Mouse (Mus musculus) right cerebral cortex, postnatal 14 days (tissue): ENCODE measurements at regions not wholly inside any gene's neighbourhood (a gene's known extent, or its start where the extent isn't known, plus 50 kb on each side); places are given as distances from the start of the nearest gene placed in this dataset.

Experiments used
- DNase-seq: peaks from one replicate; pipeline ENCODE4 v3.0.0; 2022

DNA sequence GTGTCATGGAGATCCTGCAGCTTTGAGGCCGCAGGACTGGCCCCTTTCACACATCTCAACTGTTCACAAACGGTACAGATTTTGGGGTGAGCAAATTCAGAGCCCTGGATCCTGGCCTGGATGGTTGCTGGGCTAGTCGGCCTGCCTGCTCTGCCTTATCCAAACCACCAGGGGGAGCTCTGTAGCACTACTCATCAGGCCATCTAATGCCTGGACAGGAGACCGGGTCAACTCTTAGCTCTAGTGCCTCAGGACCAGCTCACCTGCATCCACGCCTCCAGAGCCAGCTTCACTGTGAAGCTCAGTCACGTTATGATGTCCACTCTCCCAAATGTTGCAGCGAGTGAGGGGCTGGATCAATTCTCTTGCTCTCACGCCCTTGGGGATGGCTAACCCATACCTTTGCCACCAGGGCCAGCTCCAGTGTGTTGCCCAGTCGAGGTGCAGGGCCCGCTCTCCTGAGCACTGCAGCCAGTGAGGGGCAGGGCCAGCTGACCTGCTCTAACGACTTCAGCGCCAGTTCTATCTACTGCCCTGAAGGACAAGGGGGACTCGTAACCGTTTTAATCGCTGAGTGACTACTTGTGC lies 206.8 kb downstream of the Etnk1 start:
- peak; percentile 26 for DNase-seq

DNA sequence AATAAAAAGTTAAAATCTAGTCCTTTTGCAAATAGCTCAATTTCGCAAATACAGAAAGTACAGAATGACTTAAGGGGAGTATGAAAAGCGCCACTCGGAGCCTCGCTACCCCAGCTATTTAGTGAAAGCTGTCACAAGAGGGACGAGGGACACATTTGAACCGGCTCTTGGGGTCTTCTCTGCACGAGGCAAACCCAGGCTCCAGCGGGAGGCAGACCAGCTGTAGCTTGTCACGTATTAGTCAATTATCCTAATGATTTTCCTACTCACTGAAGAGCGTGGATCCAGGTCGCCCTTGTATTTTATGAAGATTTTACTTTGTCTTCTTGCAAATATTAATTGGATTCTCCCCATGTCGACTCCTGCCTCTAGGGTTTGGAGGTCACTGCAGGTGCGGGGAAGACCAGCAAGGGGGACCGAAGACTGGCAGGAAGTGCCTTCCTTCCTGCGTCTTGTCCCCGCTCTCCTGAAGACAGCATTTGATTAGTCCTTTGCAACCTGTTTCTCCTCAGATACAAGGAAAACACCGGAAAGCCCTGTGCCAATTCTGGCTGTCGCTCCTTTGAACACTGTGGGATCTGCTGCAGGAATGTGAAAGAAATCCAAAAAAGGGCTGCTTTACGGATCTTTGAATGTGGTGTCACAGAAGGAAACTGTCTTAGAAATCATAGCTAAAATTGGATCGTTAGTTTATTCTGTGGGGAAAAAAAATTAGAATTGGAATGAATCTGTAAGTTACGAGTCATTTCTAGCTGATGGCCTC lies 209.1 kb downstream of the Etnk1 start:
- DNase-seq, result no peak

DNA sequence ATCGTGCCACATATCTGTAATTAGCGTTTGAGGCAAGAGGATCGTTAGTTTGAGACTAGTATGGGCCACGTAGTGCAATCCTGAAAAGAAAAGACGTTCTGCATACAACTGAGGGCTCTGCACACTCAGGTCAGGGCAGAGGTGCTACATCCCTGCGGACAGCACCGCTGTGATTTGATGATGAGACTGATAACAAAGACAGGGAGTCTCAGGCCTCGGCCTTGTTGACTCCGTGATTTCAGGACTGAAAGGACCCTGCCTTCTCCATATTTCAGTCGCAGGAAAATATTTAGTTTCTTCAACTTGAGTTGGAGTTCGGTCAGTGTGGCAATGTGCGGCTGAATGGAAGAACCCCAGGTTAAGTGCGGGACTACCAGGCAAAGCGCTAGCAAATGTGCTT lies 210.1 kb downstream of the Etnk1 start:
- DNase-seq, result no peak

DNA sequence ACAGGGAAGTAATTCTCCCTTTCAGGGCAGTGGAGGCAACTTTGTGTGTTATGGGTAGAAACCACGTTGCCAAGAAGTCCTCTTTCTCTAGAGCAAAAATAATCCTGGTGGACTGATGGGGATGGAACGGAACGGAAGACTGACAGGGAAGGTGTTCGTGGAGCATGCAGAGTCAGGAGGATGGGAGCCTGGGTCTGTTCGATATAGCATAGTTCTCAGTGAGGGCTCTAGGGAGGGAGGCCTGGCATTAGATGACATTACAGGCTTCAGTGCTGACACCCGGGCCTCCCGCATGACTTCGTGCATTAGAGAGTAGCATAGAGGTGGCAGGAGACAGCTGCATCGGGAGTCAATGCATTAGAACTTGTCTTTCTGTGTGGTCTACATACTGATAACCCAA lies 211.1 kb downstream of the Etnk1 start:
- no peak for DNase-seq

DNA sequence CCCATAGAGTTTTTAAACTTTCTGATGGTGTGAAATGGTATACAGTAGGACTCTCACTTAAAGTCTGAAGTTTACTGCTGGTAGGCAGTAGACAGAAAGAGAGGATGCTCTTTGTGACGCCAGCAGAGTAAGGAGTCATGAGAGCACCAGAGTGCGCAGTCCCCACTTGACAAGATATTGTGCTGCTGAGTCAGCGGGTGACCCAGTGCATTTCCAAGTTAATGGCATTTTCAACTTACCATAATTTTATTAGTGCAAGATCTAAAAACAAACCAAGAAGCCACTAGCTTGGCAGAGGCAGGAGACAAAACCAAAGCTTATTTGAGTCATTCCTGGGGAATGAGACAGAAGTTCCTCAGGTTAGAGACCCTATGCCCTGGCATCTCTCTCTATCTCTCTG lies 213.5 kb downstream of the Etnk1 start:
- DNase-seq, result no peak

DNA sequence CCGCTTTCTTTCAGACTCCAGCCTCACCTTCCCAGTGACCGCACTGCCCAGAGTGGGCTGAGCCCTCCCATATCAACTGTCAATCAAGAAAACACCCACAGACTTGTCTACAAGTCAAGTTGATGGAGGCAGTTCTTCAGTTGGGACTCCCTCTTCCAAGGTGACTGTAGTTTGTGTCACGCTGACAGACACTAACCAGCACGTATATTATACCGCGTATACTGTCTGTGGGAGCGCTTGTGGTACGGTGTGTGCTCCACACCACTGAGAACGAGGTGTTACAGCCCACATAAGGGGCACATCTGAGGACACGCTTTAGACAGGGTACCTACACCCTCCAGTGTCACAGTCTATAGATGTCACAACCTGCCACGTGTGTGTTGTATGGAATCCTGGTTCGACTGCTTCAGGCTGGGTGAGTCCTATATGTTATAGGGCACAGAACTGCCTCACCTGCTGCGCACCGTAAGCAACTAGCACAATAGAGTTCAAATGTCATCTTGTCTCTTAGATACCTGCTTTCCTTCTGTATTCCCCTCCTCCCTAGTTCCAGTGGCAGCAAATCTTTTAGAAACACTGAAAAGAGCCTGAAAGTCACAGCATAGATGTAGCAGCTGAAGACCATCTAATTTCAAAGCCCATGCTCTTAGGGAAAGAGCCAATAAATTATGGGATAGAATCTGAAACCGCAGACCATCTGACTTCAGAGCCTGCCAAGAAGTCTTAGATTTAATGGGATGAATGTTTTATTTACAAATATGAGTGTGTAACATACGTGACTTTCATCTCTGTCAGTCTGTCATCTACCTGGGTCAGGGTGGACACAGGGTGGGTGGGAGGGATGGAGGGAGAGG lies 219.8 kb downstream of the Etnk1 start:
- DNase-seq, result no peak

DNA sequence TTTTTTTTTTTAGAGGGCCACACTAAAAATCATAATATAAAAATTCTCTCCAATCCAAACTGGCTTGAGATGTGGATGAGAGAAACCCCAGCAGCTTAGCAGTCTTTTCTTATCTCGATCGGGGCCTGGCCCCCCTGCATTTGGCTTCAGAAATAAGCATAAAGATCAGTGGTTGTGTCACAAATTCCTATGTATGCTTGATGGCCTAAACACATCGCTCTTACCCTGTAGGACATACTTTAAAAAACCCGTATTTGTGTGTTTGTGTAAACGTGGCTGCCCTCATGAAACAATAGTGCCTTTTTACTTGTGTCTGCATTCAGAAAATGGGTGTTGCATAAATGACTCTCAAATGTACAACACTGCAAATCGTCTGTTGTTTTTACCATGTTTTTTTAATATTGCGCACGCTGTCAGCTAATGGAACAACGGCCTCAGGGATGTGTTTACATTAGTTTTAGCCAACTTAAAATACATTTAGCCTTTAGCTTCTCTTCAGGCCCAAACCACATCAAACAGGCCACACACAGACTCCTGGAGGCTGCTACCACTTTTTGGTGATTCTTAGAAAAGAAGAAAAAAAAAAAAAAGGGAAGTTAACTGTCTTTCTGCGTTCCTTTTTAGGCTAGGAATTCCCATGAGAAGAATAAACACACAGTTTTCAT lies 226.7 kb downstream of the Etnk1 start:
- no peak for DNase-seq

DNA sequence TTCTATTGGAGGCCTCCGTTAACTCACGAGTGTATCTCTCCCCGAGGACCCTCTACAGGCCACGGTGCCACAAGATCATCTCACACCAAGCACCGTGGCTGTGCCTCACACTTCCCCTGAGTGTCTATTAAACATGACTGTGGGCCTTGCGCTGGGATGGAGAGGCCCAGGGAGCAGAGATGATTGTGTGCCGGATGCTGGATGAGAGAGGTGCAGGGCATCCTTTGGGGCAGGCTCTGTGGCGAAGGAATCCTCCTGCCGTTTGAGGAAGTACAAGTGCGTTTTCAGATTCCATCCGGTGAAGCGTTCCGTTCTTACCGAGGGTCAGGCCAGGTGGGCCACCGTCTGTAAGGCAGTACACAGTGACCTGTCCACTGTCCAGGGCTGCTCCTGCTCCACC lies 227.4 kb downstream of the Etnk1 start:
- no peak for DNase-seq

DNA sequence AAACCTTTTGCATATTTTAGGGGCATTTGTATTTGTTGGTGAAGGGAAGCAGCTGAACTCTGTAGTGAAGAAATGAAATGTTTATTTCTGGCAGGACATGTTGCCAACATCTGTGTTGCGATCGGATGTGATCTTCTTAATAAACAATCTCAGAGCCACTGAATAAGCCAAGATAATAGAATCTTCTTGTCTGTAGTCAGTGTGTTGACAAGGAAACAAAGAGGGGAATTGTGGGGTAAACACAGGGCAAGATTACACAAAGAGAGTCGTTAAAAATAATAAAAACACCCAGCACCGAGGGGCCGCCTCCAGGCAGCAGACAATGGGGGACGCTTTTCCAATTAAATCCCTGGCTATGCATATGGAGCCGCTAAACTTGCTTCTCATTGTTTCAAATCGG lies 234.4 kb downstream of the Etnk1 start:
- DNase-seq, result no peak

DNA sequence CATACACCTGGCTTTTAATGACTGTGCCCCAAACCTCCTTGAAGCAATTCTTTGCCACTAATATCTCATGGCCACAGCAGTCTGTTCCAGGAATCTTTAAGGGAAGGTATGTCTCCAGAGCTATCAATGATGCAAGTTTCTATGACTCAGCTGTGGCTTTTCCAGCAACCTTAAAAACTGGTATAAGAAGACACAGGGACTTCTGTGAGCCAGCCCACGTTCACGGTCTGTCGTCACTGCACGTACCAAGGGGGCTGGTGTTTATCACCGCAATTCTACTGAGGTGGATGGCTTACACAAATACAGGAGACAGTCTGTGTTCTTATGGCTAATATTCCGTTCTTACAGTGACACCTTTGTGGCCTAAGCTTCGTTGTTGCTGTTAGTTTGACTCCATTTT lies 234.9 kb downstream of the Etnk1 start:
- DNase-seq, result no peak

DNA sequence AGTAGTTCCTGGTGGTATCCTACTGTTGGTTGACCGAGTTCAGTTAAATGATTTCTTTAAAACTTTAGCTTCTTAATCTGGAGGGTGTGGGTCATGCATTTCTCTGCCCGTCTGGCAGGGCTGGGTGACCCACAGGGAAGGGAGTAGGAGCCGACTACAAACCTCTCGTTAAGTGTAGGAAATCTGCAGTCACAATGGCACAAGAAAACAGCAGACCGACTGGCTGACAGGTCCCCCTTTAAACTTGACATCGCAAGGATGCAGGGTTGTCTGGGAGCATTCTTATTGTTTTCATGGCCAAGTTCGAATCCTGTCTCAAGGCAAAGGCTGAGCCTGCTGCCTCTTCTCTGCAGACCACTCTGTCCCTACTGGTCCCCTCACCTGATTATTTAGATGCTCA lies 235.7 kb downstream of the Etnk1 start:
- DNase-seq, result no peak

DNA sequence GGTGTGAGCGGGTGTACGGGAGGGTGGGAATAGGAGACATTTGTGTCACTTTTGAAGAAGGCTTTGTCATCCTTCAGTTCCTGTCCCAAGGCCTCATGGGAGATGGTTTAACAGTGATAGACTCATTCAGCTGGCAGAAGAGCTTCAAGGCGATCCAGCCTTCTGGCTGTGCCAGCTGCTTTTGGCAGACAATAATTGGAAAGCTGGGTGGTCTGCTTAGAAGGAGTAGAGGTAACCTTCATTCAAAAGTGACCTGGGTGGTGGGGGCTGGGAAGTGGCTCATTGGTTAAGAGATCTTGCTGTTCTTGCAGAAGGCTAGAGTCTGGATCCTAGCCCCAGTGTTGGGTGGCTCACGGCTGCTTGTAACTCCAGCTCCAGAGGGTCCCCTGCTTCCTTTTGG lies 237.5 kb downstream of the Etnk1 start:
- DNase-seq, result no peak

DNA sequence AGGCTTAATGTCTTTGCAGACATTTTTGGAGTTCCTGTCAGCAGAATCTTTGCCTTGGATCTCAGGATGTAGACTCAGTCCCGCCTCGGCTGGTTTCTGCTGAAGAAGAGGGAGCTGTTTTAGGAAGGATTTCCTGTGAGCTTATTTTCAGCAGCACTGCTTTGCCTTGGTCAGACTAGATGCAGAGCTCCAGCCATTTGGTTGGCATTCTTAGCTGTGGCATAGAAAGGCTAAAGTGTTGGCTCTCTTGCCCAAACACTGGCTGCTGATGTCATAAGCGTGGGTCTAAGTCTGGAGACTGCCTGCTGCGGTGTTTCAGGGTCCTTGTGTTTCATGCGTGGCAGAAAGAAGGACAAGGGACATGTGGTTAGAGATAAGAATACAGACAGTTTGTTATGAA lies 245.0 kb downstream of the Etnk1 start:
- no peak for DNase-seq

DNA sequence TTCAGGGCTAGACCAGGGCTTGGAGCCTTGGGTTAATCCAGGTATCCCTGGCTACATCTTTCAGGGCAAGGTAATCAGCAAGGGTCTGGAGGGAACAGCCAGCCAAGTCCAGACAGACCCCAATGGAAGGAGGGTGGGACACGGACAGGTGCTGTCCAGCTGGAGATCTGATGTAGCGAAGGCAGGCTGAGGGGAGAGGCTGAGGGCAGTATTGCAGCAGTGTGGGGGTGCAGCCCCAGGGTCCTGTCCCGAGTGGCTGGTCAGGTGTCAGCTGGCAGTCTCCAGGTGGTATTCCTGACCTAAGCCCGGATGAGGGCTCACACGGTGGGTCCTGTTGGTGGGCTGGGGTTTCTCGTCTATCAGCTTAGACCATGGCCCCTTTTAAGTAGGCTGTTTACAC lies 245.7 kb downstream of the Etnk1 start:
- no peak for DNase-seq

DNA sequence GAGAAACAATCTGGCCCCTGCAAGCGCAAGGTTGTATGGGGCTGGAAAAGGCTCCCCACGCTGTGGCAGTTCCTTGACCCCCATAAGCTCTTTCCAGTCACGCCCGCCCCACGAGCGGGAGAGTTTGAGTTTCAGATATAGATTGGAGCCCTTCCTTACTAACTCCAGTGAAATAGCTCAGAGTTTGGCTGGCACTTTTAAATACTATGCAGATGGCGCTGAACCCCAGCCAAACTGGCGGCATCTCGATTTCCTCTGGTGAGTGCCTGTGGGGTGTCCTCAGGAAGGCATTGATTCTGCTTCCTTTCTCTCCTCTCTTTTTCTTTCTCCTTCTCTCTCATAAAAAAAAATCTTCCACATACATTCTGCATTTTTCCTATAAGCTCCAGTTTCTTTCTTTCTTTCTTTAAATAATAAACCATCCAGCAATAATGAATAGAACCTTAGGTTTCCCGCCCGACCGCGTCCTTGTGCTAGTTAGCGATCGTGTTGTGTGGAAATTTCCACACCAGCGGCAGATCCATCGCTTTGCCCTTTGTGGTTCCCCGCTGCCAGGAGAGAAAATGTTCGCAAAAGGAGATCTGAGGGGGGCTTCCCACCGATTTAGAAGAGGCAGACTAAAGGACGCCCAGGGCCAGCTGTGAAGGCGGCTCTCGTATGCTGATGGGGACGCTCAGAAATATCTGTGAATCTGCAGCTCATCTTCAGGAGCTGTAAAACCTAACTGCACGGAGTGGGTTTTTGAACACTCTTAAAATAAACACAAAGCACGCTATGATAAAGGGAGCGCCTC lies 247.8 kb downstream of the Etnk1 start:
- DNase-seq, result peak; percentile 73

DNA sequence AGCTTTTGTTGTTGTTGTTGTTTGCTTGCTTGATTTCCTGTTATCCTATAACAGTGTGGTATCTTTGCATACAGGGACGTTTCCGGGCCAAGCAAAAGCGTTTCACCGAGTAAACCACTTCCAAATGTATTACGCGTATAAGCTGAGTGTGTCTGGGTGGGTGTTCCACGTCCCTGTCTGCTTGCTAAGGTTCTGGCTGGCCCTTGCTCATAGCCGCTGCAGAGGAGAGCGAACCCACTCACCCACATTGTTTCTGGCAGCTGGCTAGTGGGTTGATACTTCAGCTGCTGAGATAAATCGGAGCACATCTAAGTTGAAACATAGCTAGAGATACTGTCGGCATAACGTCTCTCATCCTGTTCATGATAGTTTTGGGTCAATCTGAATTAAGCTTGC lies 248.4 kb downstream of the Etnk1 start:
- no peak for DNase-seq

DNA sequence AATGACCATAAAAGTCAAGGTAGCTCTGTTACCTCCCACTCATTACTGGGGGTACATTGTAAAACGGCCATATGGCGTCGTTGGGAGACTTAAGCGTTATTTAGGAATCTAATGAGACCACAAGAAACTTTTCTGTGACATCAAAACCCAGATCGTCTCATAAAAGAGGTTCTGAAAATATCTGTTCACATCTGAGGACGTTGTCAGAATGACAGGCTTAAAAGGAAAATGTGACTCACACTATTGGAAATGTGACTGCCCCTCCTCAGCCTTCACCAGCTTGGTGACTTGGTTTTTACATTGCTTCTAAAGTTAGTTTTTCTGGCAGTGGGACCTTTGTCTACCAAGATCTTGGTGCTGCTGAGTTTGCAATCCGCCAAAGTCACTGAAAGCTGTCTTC lies 252.9 kb downstream of the Etnk1 start:
- no peak for DNase-seq

DNA sequence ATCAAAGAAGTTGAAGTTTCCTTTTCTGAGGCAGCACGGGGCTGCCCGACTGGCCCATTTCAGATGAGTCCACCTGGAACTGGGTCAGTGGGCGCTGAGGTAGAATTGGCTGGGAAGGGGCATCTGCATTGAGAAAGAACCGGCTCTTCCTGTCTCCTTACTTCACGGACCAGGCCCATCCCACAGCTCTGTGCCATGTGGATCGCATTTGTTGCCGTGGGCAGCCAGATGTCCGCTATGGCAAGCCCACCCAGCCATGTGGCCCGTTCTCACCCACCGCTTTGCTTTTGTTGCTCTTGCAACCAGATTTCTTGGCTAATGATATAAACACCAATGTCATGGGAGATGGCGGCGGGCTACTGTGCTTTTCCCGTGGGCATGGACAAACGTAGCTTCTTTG lies 256.0 kb downstream of the Etnk1 start:
- DNase-seq, result no peak

DNA sequence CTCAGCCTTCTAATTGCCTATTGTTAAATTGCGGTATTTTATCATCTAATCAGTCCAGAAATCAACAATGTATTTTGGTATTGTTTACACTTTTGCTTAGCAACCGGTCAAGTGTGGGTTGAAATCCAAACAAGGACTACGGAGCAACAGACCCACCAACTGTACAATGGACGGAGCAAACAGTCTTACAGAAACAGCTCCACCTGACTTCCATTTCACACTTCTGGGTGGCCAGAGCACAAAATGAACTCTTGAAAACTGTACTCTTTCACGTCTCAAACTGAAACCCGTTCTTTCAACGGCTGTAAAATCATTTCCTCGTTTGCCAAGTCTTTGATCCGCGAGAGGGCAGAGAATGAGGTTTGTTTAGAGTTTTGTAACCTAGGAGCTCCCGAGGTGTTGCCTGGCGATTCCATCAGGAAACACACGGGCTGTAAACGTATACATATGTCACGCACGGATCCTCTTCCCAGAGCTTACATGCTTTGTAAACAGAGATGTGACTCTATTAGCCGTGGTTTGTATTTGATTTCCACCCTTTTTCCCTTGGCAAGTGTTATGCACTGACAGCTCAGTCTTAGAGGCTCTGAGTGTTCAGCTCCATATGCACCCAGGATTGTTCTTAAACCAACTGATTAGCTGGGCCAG lies 258.3 kb downstream of the Etnk1 start:
- no peak for DNase-seq

DNA sequence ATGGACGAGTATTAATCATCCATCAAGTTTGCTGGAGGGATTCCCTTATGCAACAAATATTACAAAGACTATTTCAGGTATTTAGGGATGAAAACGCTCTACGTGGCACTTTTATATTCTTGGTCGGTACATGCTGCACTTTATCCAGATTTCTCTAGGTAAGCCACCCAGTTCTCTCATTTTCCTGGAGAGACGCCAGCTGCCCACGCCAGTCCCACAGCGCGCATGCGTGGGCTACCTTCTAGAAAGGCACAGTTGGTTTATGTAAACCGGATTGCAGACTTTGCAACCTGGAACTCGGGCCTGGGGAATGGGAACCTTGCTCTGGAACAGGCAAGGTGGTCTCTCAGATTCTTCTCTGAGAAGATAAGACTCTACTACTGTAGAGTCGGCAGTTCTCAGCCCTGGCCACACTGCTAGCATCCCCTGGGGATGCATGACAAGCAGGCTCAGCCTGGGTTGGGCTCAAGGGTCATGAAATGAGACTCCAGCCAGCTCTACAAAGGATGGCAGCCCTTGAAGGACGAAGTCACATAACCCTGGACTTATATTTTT lies 265.0 kb downstream of the Etnk1 start:
- peak; percentile 59 for DNase-seq

DNA sequence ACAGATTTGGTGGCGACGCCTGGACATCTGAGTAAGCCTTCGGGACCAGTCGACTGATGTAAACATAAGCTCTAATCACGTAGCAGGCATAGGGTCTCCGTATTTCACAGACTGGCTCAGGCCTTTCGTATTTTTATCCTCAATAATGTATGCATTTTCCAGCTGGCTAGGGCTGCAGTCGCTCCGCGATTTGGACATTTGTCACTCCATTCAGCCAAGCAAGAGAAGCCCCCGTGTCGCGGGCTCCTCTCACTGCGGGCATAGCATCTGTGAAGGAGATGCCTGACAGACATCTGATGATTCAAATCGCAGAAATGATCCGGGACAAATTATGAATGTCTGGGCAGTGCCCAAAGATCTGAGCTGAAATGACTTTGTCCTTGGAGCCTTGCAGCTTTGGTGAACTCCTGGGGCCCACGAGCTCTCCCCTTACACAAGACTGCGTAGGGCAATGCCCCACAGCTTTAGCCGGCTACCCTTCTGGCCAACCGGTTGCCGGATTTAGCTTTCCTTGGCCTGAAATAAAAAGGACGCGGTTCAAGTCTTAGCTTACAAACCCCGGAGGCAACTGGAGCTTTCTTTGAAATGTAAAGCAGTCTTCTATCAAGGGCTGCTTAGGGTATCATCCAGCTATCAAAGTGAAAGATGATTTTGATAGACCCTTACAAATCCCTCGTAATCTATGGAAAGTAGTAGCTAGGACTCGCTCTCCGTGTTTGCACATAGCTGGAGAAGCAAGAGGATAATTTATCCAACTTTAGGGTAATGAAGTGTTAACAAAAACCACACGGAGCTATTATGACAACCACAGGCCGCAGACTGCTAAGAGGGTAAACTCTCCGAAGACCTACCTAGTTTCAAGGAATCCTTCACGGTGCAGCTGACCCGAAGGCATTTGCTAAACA lies 270.6 kb downstream of the Etnk1 start:
- DNase-seq, result no peak
